Mouse (Mus musculus): ENCODE results near the gene Dnmt3a. TPM values are rescaled to one million over a fixed set of nuclear protein-coding genes. Genes with fewer than 3 reads are reported as not detected.

The Dnmt3a gene
- polyA plus RNA-seq (2016; fragmentation: Nextera tagmentation; extraction: Ambion mirVana), result 220 and 229 TPM in 2 replicates

DNA sequence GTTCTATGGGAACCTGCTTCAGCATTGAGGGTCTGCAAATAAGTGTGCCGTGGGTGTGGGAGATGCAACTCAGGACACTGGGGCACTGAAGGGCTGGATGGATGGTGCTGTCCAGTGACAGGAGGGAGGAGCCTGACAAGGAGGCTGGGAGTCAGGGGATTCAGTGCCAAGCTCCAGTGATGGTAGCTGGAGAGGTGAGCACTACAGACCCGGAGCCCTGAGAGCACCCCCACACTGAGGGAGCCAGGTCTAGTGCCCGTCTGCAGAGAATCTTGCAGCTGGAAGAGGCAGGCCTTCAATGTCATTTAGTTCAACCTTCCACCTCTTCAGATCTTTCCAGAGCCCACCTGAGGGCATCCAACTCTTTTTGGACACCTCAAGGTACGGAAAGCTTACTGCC, at the start of gene Dnmt3a:
Gene Dnmt3a, plus strand, starts transcription at position 156 of the 400 bp plus-strand sequence.
- Histone ChIP-seq H3K9ac (peak within 1 kb of the TSS; percentile 97), H3K4me1 (peaks cover 35% of the 10 kb centered on the region), H3K27me3 (0 out of 2 replicates have a peak, but pooled peaks cover 3% of the 10 kb centered on the region), H3K27ac (peak within 1 kb of the TSS; percentile 95), H3K4me2 (replicated peaks) (peak within 1 kb of the TSS; percentile 79), H3K9me3 (no peaks in the 10 kb centered on the region), H3K36me3 (no peaks in the 10 kb centered on the region), H3K4me3 (peak within 1 kb of the TSS; percentile 84)
- no peak for ATAC-seq (ENCODE audit: insufficient number of reproducible peaks, insufficient read depth, low FRiP score, low TSS enrichment)
- WGBS, result 27% methylated on average over 4 of the region's 4 CpGs

DNA sequence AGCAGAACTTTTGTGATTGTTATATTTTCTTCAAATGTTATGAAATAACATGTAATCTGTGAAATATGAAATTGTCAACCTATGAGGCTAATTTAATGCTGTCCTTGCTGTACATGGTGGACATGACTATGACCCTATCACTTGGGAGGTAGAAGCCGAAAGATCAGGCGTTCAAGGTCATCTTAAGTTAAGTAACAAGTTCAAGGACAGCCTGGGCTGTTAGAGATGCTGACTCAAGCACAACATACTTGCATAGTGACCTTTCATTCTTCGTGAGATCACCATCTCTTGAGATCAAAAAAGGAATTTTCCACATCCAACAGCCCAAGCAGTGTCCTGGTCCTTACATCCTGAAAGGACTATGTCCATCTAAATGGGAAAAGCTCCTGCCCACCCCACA, 49.6 kb upstream of the Dnmt3a start:
- H3K4me2 ChIP-seq (replicated peaks), result no peak overlapping the region
- peaks cover 3% of the 10 kb centered on the region; the same call in 1 of the 2 replicates for H3K4me1 ChIP-seq
- no peak overlapping the region for H3K9ac ChIP-seq
- H3K4me3 ChIP-seq, result no peak overlapping the region
- ATAC-seq (ENCODE audit: insufficient number of reproducible peaks, insufficient read depth, low FRiP score, low TSS enrichment), result no peak
- 93% methylated on average over 3 of the region's 3 CpGs for WGBS
- H3K27me3 ChIP-seq, result no peaks in the 10 kb centered on the region
- H3K36me3 ChIP-seq, result peaks cover 13% of the 10 kb centered on the region; the same call in 1 of the 2 replicates
- no peak overlapping the region for H3K27ac ChIP-seq
- H3K9me3 ChIP-seq, result no peaks in the 10 kb centered on the region

DNA sequence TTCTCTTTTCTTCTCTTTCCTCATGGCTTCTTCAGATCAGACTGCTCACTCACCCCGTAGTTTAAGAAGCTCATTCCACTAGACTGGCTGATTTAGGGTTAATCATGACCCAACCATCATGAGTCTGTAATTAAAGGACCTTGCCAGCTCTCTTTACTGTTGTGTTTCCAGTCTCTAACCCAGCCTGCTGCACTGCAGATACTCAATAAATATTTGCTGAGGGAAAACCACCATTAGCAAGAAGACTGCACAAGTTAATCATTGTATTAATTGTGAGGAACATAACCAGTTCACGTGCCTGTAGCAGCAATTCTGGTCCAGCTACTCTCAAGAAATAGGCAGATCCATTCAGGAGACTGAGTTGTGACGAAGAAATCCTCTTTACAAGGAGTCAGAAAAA, 47.7 kb upstream of the Dnmt3a start:
- Histone ChIP-seq H3K27ac (no peak overlapping the region), H3K4me2 (replicated peaks) (no peak overlapping the region), H3K27me3 (no peaks in the 10 kb centered on the region), H3K9me3 (no peaks in the 10 kb centered on the region), H3K4me3 (no peak overlapping the region), H3K4me1 (peaks cover 3% of the 10 kb centered on the region; the same call in 1 of the 2 replicates), H3K9ac (no peak overlapping the region), H3K36me3 (0 out of 2 replicates have a peak, but pooled peaks cover 3% of the 10 kb centered on the region)
- 87% methylated on average over 3 of the region's 3 CpGs for WGBS
- ATAC-seq (ENCODE audit: insufficient number of reproducible peaks, insufficient read depth, low FRiP score, low TSS enrichment), result no peak

DNA sequence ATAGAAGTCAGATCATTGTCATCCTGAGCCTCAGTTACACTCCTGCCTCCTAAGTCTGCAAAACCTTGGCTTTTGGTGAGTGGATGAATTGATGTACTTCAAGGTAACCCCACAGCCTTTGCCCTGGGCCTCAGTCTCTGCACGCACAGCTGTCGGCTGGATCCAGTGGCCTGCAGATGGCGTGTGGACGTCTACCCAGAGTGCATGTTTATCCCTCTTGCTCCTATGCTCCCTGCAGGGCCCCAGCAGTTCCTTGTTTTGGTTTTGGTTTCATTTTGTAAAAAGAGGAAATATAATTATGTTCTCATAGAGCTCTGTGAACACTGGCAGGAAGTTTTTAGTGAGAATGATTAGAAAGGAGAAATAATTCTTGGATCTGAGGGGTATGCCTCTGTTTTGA, 46.4 kb upstream of the Dnmt3a start:
- Histone ChIP-seq H3K4me1 (peaks cover 3% of the 10 kb centered on the region; the same call in 1 of the 2 replicates), H3K4me2 (replicated peaks) (no peak overlapping the region), H3K9me3 (no peaks in the 10 kb centered on the region), H3K4me3 (no peak overlapping the region), H3K27me3 (no peaks in the 10 kb centered on the region), H3K9ac (no peak overlapping the region), H3K36me3 (no peaks in the 10 kb centered on the region), H3K27ac (no peak overlapping the region)
- 33% methylated on average over 4 of the region's 4 CpGs for WGBS
- ATAC-seq (ENCODE audit: insufficient number of reproducible peaks, insufficient read depth, low FRiP score, low TSS enrichment), result no peak

DNA sequence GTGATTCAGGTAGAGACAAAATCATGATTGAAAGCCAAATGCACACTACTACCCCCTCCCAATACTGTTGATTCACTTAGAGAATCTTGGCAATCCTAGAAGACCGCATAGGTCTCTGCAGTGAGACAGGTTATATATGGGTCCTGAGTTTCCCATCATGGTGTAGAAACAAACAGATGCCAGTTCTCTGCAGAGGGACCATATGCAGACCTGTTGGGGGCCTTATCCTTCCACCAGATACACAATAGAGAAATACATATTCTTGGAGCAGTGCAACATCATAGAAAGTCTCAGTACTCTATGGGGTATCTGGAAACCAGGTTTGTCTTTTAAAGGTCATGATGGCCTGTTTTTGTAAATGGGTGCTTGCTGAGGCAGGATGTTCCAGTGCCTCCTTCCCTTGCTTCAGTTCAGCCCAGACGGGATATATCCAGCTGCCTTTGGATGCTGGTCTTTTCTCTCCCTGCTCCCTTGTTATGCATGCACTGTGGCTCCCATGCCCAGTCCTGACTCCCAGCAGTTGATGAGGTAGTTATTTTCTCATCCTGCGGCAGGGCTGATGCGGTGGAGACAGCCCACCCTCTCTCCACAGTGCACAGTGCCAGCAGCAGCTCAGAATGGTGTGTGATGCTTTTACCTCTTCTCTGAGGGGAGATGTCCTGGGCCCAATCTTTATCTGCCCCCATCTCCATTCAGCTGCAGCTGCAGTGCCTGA, 44.8 kb upstream of the Dnmt3a start:
- H3K4me1 ChIP-seq, result peaks cover 3% of the 10 kb centered on the region; the same call in 1 of the 2 replicates
- H3K36me3 ChIP-seq, result no peaks in the 10 kb centered on the region
- H3K9ac ChIP-seq, result no peak overlapping the region
- no peak overlapping the region for H3K4me3 ChIP-seq
- H3K27ac ChIP-seq, result no peak overlapping the region
- ATAC-seq (ENCODE audit: insufficient number of reproducible peaks, insufficient read depth, low FRiP score, low TSS enrichment), result no peak
- H3K9me3 ChIP-seq, result no peaks in the 10 kb centered on the region
- H3K27me3 ChIP-seq, result no peaks in the 10 kb centered on the region
- no peak overlapping the region for H3K4me2 ChIP-seq (replicated peaks)
- 78% methylated on average over 4 of the region's 4 CpGs for WGBS

DNA sequence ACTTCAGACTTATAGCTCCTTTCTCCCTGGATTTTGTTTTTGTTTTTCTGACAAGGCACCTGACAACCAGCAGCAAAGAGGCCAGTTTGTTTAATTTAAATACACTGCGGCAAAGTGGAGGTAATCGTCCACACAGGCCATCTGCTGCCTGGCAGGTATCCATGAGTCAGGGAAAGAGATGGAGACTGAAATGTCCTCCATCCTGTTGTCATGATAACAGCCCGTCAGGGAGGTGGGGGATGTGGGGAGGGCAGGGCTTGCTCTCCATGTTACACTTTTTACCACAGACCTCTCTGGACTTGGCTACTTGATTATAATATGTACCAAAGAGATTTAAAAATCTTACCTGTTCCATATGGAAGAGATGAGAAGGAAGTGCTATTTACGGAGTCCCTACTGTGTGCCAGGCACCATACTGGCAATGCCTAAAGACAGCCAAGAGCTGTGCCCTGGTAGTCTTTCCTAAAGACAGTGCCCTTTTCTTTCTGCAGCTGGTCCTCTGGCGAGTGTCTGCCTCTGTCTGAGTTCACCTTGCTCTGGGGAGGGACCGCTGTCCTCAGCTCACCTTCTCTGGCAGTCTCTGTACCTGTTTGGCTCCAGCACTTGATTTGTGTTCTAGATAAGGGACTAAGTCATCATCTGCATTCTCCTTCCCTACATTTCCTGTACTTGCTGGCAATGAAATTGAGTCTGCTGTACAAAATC, 44.1 kb upstream of the Dnmt3a start:
- no peak overlapping the region for H3K4me3 ChIP-seq
- no peaks in the 10 kb centered on the region for H3K36me3 ChIP-seq
- peaks cover 3% of the 10 kb centered on the region; the same call in 1 of the 2 replicates for H3K4me1 ChIP-seq
- H3K27me3 ChIP-seq, result no peaks in the 10 kb centered on the region
- H3K4me2 ChIP-seq (replicated peaks), result no peak overlapping the region
- no peak for ATAC-seq (ENCODE audit: insufficient number of reproducible peaks, insufficient read depth, low FRiP score, low TSS enrichment)
- no peak overlapping the region for H3K27ac ChIP-seq
- no peak overlapping the region for H3K9ac ChIP-seq
- 79% methylated on average over 6 of the region's 6 CpGs for WGBS
- no peaks in the 10 kb centered on the region for H3K9me3 ChIP-seq

DNA sequence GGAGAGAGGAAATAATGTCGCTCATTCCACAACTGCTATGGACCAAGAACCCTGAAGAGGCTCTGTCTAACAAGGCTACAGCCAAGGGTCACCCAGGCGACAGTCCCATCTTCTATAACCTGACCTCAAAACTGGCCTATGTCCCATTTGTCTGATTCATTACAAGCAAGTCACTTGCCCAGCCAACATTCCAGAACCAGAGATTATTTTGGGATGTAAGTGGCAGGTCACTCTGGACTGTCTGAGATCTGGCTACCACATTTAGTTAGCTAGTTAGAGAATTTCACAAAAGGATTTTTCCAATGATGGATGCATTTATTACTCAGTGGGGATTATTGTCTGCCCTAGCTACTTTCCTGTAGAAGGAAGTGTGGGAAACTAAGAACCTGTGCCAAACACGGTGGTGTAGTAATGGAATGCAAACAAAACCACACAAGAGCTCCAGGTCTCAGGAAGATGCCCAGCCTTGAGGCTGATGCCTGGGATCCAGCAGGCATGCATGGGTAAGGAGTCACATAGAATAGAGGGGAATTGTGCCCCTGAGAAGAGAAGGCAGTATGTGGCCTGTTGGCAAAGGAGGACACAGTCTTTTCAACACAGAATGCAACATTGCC, 41.5 kb upstream of the Dnmt3a start:
- H3K4me2 ChIP-seq (replicated peaks), result no peak overlapping the region
- H3K4me1 ChIP-seq, result peaks cover 2% of the 10 kb centered on the region; the same call in 1 of the 2 replicates
- H3K9me3 ChIP-seq, result no peaks in the 10 kb centered on the region
- H3K4me3 ChIP-seq, result no peak overlapping the region
- H3K9ac ChIP-seq, result no peak overlapping the region
- H3K27ac ChIP-seq, result no peak overlapping the region
- WGBS, result 77% methylated on average over 3 of the region's 3 CpGs
- no peak for ATAC-seq (ENCODE audit: insufficient number of reproducible peaks, insufficient read depth, low FRiP score, low TSS enrichment)
- no peaks in the 10 kb centered on the region for H3K27me3 ChIP-seq
- H3K36me3 ChIP-seq, result no peaks in the 10 kb centered on the region

DNA sequence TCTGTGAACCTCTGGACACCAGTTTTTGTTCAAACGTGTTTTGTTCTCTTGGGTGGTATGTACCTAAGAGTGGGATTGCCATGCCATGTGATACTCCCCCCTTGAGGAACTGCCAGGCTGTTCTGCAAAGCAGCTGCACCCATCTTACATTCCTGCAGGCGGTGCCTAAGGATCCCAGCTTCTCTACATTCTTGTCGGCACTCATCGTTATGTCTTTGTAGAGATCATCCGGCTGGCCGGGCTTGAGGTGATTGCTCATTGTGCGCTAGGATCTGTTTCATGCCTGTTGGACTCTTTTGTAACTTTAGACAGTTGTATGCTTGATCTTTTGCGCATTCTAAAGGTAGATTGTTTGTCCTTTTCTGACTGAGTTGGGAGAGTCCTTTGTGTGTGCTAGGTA, 38.4 kb upstream of the Dnmt3a start:
- ATAC-seq (ENCODE audit: insufficient number of reproducible peaks, insufficient read depth, low FRiP score, low TSS enrichment), result no peak
- no peaks in the 10 kb centered on the region for H3K36me3 ChIP-seq
- WGBS, result 70% methylated on average over 8 of the region's 8 CpGs
- no peaks in the 10 kb centered on the region for H3K9me3 ChIP-seq
- no peak overlapping the region for H3K4me2 ChIP-seq (replicated peaks)
- no peaks in the 10 kb centered on the region for H3K27me3 ChIP-seq
- no peaks in the 10 kb centered on the region for H3K4me1 ChIP-seq
- H3K9ac ChIP-seq, result no peak overlapping the region
- H3K27ac ChIP-seq, result no peak overlapping the region
- no peak overlapping the region for H3K4me3 ChIP-seq

DNA sequence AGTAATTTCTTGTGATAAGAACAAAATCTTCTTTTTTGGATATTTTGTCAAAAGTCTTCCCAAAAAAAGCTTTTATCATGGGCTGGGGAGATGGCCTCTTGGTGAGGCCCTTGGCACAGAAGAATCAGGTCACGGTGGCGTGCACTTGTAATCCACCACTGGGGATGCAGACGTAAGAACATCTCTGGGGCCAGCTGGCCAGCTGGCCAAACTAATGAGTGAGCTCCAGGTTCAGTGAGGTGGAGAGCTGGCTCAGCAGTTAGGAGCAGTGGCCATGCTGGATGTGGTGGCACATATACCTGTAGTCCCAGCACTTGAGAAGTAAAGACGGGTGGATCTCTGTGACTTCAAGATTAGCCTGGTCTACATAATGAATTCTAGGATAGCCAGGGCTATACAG, 37.4 kb upstream of the Dnmt3a start:
- H3K9ac ChIP-seq, result no peak overlapping the region
- H3K4me2 ChIP-seq (replicated peaks), result no peak overlapping the region
- ATAC-seq (ENCODE audit: insufficient number of reproducible peaks, insufficient read depth, low FRiP score, low TSS enrichment), result no peak
- H3K4me3 ChIP-seq, result no peak overlapping the region
- H3K27ac ChIP-seq, result no peak overlapping the region
- H3K27me3 ChIP-seq, result no peaks in the 10 kb centered on the region
- 88% methylated on average over 4 of the region's 4 CpGs for WGBS
- H3K9me3 ChIP-seq, result no peaks in the 10 kb centered on the region
- no peaks in the 10 kb centered on the region for H3K4me1 ChIP-seq
- no peaks in the 10 kb centered on the region for H3K36me3 ChIP-seq

DNA sequence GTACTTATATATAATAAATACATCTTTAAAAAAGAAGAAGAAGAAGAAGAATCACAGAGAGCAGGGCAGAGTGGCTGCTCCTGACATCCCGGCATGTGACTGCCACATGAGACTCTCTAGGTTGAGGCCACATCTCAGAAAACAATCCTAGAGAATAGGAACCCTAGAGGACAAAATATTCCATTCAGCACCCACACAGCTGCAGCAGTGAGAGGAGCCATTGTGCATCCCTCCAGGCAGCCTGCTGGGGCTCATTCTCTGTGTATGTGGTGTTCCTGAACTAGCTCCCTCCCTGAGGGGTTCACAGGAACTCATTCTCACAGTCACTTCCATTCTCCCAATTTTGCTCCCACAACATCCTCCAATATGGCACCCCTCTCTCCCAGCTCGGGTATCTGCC, 35.3 kb upstream of the Dnmt3a start:
- Histone ChIP-seq H3K27ac (no peak overlapping the region), H3K36me3 (no peaks in the 10 kb centered on the region), H3K4me3 (no peak overlapping the region), H3K9me3 (no peaks in the 10 kb centered on the region), H3K4me2 (replicated peaks) (no peak overlapping the region), H3K4me1 (no peaks in the 10 kb centered on the region), H3K27me3 (no peaks in the 10 kb centered on the region), H3K9ac (no peak overlapping the region)
- WGBS, result 74% methylated on average over 2 of the region's 2 CpGs
- ATAC-seq (ENCODE audit: insufficient number of reproducible peaks, insufficient read depth, low FRiP score, low TSS enrichment), result no peak

DNA sequence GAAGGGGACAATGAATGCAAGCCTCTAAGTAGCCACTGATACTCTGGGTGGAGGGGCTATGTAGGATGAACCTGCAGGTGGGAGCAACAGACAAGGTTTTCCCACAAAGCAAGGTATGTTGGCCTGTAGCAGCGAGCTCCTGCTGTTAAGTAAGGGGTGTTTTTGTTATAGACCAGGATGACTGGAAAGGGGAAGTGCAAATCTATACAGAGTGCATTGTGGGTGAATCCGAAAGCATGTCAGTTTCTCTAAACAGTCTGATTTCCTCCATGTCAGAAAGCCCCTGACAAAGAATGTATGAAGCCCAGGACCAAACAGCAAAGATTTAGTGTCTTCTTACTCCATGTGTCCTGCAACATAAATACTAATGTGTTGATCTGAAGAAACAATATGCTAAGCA, 34.7 kb upstream of the Dnmt3a start:
- no peak overlapping the region for H3K9ac ChIP-seq
- no peaks in the 10 kb centered on the region for H3K4me1 ChIP-seq
- no peak for ATAC-seq (ENCODE audit: insufficient number of reproducible peaks, insufficient read depth, low FRiP score, low TSS enrichment)
- H3K27me3 ChIP-seq, result no peaks in the 10 kb centered on the region
- no peak overlapping the region for H3K4me3 ChIP-seq
- 89% methylated on average over 2 of the region's 2 CpGs for WGBS
- H3K36me3 ChIP-seq, result no peaks in the 10 kb centered on the region
- H3K9me3 ChIP-seq, result no peaks in the 10 kb centered on the region
- no peak overlapping the region for H3K4me2 ChIP-seq (replicated peaks)
- no peak overlapping the region for H3K27ac ChIP-seq

DNA sequence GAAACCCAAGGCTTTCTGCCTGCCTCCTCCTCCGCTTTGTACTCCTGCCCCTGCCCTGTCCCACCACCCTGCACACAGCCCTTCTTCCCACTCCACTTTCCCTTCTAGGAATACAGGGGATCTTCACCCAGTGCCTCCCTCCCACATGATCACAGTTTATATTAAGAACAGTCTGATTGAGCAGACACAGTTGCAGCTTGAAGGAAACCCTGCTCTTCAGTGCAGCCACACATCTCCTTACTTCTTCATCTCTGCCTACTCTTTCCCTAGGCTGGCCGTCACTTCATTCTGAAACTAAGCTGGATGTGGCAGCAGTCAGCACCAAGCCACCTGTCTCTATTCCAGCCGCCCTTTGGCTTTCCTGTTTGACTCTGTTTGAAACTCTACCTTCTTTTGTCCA, 32.2 kb upstream of the Dnmt3a start:
- Histone ChIP-seq H3K27me3 (no peaks in the 10 kb centered on the region), H3K4me1 (no peaks in the 10 kb centered on the region), H3K4me2 (replicated peaks) (no peak overlapping the region), H3K27ac (no peak overlapping the region), H3K4me3 (no peak overlapping the region), H3K9ac (no peak overlapping the region), H3K9me3 (no peaks in the 10 kb centered on the region), H3K36me3 (no peaks in the 10 kb centered on the region)
- no peak for ATAC-seq (ENCODE audit: insufficient number of reproducible peaks, insufficient read depth, low FRiP score, low TSS enrichment)
- WGBS, result 78% methylated on average over 3 of the region's 3 CpGs
